Mouse (Mus musculus): Measurements from ENCODE around the gene Gatm. TPM values are rescaled to one million over a fixed set of nuclear protein-coding genes. Genes with fewer than 3 reads are reported as not detected.

Gene Gatm
- total RNA-seq, 2 experiments from 2014 or later: 53.7 to 55.2 TPM

- intact Hi-C loops (cut with DNase I): loop anchor here (5.0 kb wide), 1 partner anchor 187 kb away; no protein-coding TSS in a partner anchor
Measured at GRCm38 (mm10) chr2:122570430-122570829, 40.7 kb downstream of the Gatm start.

DNA sequence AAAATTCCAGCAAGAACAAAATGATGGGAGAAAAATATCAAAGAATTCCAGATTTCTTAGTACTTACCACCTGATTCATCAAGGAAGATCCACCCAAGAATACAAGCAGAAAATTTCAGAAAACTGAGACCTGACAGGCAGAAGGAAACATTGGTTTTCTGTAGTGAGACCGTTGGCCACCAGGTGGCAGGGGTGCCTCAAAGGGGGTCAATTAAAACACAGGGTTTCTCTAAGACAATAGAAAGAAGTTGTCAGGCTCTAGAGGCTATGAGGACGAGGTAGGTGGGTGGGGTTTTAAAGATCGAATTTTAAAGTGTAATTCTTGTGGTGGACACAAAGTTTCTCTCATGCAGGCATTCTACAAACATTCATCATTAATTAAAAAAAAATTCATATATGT is 41.7 kb downstream of the Gatm start:
- intact Hi-C loops (cut with DNase I): loop anchor here (1.0 kb wide), 1 partner anchor 60 kb away; no protein-coding TSS in a partner anchor
- DNase-seq (ENCODE audit: low spot score in 2 of 2): peak in 1 of 2 experiments; percentile 56

More at GRCm38 (mm10) chr2:122570430-122570829, 40.7 kb downstream of the Gatm start:
- no peak for DNase-seq (ENCODE audit: low spot score in 2 of 2)

- intact Hi-C loops (cut with DNase I): no loop called here
- DNase-seq (ENCODE audit: low spot score in 2 of 2): no peak
Measured at GRCm38 (mm10) chr2:122562251-122562650, 48.9 kb downstream of the Gatm start.

DNA sequence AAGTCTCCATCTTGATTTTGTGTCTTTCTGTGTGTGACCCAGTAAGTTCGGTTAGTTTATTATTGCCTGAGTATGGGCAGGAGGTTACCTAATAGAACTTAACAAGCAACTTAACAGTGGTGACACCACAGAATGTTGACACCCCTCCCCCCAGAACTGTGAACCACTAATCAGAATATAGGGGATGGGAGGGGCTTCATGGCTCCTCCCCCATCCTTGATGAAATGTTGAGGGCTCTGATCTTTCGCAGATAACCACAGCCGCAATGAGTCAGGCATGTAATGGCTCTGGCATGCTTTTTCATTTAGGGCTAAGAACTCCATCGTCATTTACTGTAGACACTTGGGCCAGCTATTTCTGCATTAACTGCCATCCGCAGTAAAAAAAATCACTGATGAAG is 49.9 kb downstream of the Gatm start:
- intact Hi-C loops (cut with DNase I): no loop called here
- no peak for DNase-seq (ENCODE audit: low spot score in 2 of 2)

GRCm38 (mm10) chr2:122558317-122558716 is 52.8 kb downstream of the Gatm start:
- intact Hi-C loops (cut with DNase I): loop anchor here (1.0 to 5.0 kb wide), 2 partner anchors 177 to 366 kb away; no protein-coding TSS in a partner anchor
- DNase-seq (ENCODE audit: low spot score in 2 of 2): peak; percentile 32 to 57

Small RNAs within 50 kb of the gene (microRNA-seq; reads per million reads assigned to microRNA genes)
- 2.5 to 2.7 reads per million in 2 experiments for gene Mir147

Other genes starting within 250 kb of the Gatm start
- 10 to 100 TPM; 64.9 to 72.2 TPM for gene Shf, start 242.1 kb downstream of the Gatm start, total RNA-seq (2021)
- gene Slc28a2, start 184.8 kb downstream of the Gatm start, total RNA-seq (2021): not detected
- under 1 TPM in 1 of 2 experiments, not detected in 1; 0.09 TPM for gene Gm14085, start 126.4 kb downstream of the Gatm start, total RNA-seq (2021)
- not detected for gene AA467197, start 25.7 kb upstream of the Gatm start, total RNA-seq (2021)
- gene Slc30a4, start 91.4 kb upstream of the Gatm start, total RNA-seq (2021): 10 to 100 TPM; 45.9 to 48.6 TPM
- 10 to 100 TPM; 26.1 to 35.3 TPM for gene Bloc1s6, start 127.2 kb upstream of the Gatm start, total RNA-seq (2021)
- 1 to 10 TPM; 4.1 to 5.5 TPM for gene Sqor, start 153.9 kb upstream of the Gatm start, total RNA-seq (2021)

Data from left cerebral cortex, postnatal 25 days (tissue).